25 mouse cellular contexts compared by ENCODE assay signal in genomic region chr3:105514215-105514614, GRCm38 (mm10).
DNase-seq lines count a peak whose midpoint lies in the region; ATAC-seq and TF ChIP-seq lines count a peak whose summit lies in the region.
"Had no signal": no experiment of that assay in that cellular context is flagged by ENCODE, and none has a peak within 500 bp of the region (broad histone marks: within the 10 kb centered on the region; RNA-seq: fewer than 3 reads in every experiment).

No protein-coding gene starts in this region.

- TF ChIP-seq CTCF in layer of hippocampus, adult 2 months (conservative IDR thresholded peaks at IDR 0.05), result no peak

- H3K4me2 ChIP-seq in forebrain, embryonic 11.5 days (ENCODE audit: low read depth, low read length, severe bottlenecking), result no peak overlapping the region
- H3K4me2 ChIP-seq in forebrain, embryonic 16.5 days (ENCODE audit: low read length), result no peak overlapping the region
- H3K4me2 ChIP-seq in heart, embryonic 11.5 days, result no peak overlapping the region
- H3K4me2 ChIP-seq: embryonic facial prominence, embryonic 12.5 days; forebrain, embryonic 12.5 days had no signal

- 81% methylated on average over 3 of the region's 3 CpGs for WGBS in forebrain, embryonic 11.5 days
- WGBS in forebrain, embryonic 16.5 days, result 69% methylated on average over 3 of the region's 3 CpGs
- WGBS in heart, embryonic 11.5 days (ENCODE audit: insufficient replicate concordance), result 49% methylated on average over 3 of the region's 3 CpGs

- no peaks in the 10 kb centered on the region for H3K36me3 ChIP-seq in forebrain, embryonic 11.5 days (ENCODE audit: control insufficient read depth, insufficient read depth, low read length)
- no peaks in the 10 kb centered on the region for H3K36me3 ChIP-seq in forebrain, embryonic 16.5 days (ENCODE audit: control insufficient read depth, insufficient read depth)
- H3K36me3 ChIP-seq in heart, embryonic 11.5 days (ENCODE audit: control insufficient read depth, insufficient read depth, low read length), result no peaks in the 10 kb centered on the region
- H3K36me3 ChIP-seq: embryonic facial prominence, embryonic 10.5 days; embryonic facial prominence, embryonic 12.5 days; forebrain, embryonic 12.5 days; G1E had no signal

- intact Hi-C loops in heart, postnatal 36 days (cut with DNase I), result no loop called here

- ATAC-seq in forebrain, embryonic 11.5 days (replicated peaks; ENCODE audit: low FRiP score), result no peak
- ATAC-seq in forebrain, embryonic 16.5 days, result no peak
- no peak for ATAC-seq in heart, embryonic 11.5 days (replicated peaks; ENCODE audit: insufficient number of reproducible peaks, low FRiP score, low TSS enrichment)
- ATAC-seq: activated CD4-positive, CD25-positive, alpha-beta regulatory T cell, adult 4 months; CD4-positive, CD25-positive, alpha-beta regulatory T cell, adult 4 months; forebrain, embryonic 14.5 days; Patski had no signal

- H3K4me1 ChIP-seq in forebrain, embryonic 11.5 days (replicated peaks; ENCODE audit: control insufficient read depth, insufficient read depth, low read length), result no peaks in the 10 kb centered on the region
- no peaks in the 10 kb centered on the region for H3K4me1 ChIP-seq in forebrain, embryonic 16.5 days (replicated peaks; ENCODE audit: control insufficient read depth, insufficient read depth, low read length)
- no peaks in the 10 kb centered on the region; the same call in 1 of the 2 replicates for H3K4me1 ChIP-seq in heart, embryonic 11.5 days (ENCODE audit: control insufficient read depth, insufficient read depth, low read length)
- H3K4me1 ChIP-seq: embryonic facial prominence, embryonic 12.5 days had no signal

- DNase-seq in forebrain, embryonic 11.5 days (ENCODE audit: low spot score), result peak; percentile 18
- DNase-seq in heart, adult 18-20 months, result peak; percentile 19 to 45
- DNase-seq in heart, adult 8-10 months (ENCODE audit: low spot score), result peak; percentile 19
- no peak for DNase-seq in heart, postnatal 36 days
- no peak for DNase-seq in layer of hippocampus, adult 2 months (ENCODE audit: low spot score in 2 of 2)
- DNase-seq in layer of hippocampus, adult 11-12 months (ENCODE audit: low spot score), result no peak
- DNase-seq: adrenal gland, adult 8-10 months; adrenal gland, postnatal 14 days; adrenal gland, postnatal 36 days; B cell, adult 2 months; cerebellum, adult 11-12 months; cerebellum, adult 2 months; cerebellum, adult 9-10 months; cerebellum, postnatal 10 days; cerebellum, postnatal 25 days had no signal

- H3K27ac ChIP-seq in forebrain, embryonic 11.5 days (ENCODE audit: low read depth, low read length), result no peak overlapping the region
- no peak overlapping the region for H3K27ac ChIP-seq in forebrain, embryonic 16.5 days (ENCODE audit: low read length)
- no peak overlapping the region for H3K27ac ChIP-seq in heart, embryonic 11.5 days (ENCODE audit: low read depth, low read length)
- H3K27ac ChIP-seq in layer of hippocampus, adult 2 months, result 0 out of 2 replicates have a peak overlapping the region, but pooled peaks have one; percentile 43
- H3K27ac ChIP-seq: embryonic facial prominence, embryonic 10.5 days; embryonic facial prominence, embryonic 12.5 days; forebrain, embryonic 12.5 days had no signal

- H3K9ac ChIP-seq in forebrain, embryonic 11.5 days (ENCODE audit: low read length), result no peak overlapping the region
- no peak overlapping the region for H3K9ac ChIP-seq in forebrain, embryonic 16.5 days (replicated peaks; ENCODE audit: low read depth, low read length)
- H3K9ac ChIP-seq in heart, embryonic 11.5 days (ENCODE audit: low read depth, low read length), result no peak overlapping the region
- H3K9ac ChIP-seq: embryonic facial prominence, embryonic 12.5 days; forebrain, embryonic 12.5 days had no signal

- H3K4me3 ChIP-seq in forebrain, embryonic 11.5 days (ENCODE audit: low read depth, low read length), result no peak overlapping the region
- H3K4me3 ChIP-seq in forebrain, embryonic 16.5 days (replicated peaks; ENCODE audit: low read length), result no peak overlapping the region
- H3K4me3 ChIP-seq in heart, embryonic 11.5 days (ENCODE audit: low read depth, low read length), result no peak overlapping the region
- H3K4me3 ChIP-seq in layer of hippocampus, adult 2 months, result no peak overlapping the region
- H3K4me3 ChIP-seq: embryonic facial prominence, embryonic 10.5 days; embryonic facial prominence, embryonic 12.5 days; forebrain, embryonic 12.5 days had no signal

- no peaks in the 10 kb centered on the region for H3K9me3 ChIP-seq in forebrain, embryonic 11.5 days (ENCODE audit: control insufficient read depth, low read length)
- no peaks in the 10 kb centered on the region for H3K9me3 ChIP-seq in forebrain, embryonic 16.5 days (ENCODE audit: control insufficient read depth, low read length)
- H3K9me3 ChIP-seq in heart, embryonic 11.5 days (replicated peaks; ENCODE audit: control insufficient read depth, low read length), result no peaks in the 10 kb centered on the region
- H3K9me3 ChIP-seq: embryonic facial prominence, embryonic 10.5 days; embryonic facial prominence, embryonic 12.5 days; forebrain, embryonic 12.5 days; G1E had no signal

- H3K27me3 ChIP-seq in forebrain, embryonic 11.5 days (ENCODE audit: control insufficient read depth, insufficient read depth, low read length), result no peaks in the 10 kb centered on the region
- no peaks in the 10 kb centered on the region for H3K27me3 ChIP-seq in forebrain, embryonic 16.5 days (replicated peaks; ENCODE audit: control insufficient read depth, insufficient read depth, low read length)
- no peaks in the 10 kb centered on the region for H3K27me3 ChIP-seq in heart, embryonic 11.5 days (ENCODE audit: control insufficient read depth, insufficient read depth, low read length)
- H3K27me3 ChIP-seq: embryonic facial prominence, embryonic 12.5 days; forebrain, embryonic 12.5 days; Patski had no signal

Comparison
In these comparisons a context has a peak if more than half of its experiments do, and no peak if none do; other contexts are left out.
1. DNase-seq: peak in forebrain, embryonic 11.5 days (single experiment), heart, adult 18-20 months (2 of 2) and heart, adult 8-10 months (single experiment); none in heart, postnatal 36 days (0 of 2), layer of hippocampus, adult 2 months (0 of 2) and layer of hippocampus, adult 11-12 months (single experiment).